Mouse (Mus musculus): Measurements from ENCODE around the gene Nyx. TPM values are rescaled to one million over a fixed set of nuclear protein-coding genes. Genes with fewer than 3 reads are reported as not detected.

Gene Nyx
- polyA plus RNA-seq, 1 experiment from 2014 or later, result 0.05 TPM

- H3K9me3 ChIP-seq (ENCODE audit: control insufficient read depth, low read length), result no peaks in the 10 kb centered on the region
- no peak overlapping the region for H3K4me3 ChIP-seq (ENCODE audit: control insufficient read depth in 1 of 2, insufficient read depth in 1 of 2, low read depth in 1 of 2, low read length in 2 of 2)
- no peak overlapping the region for H3K27ac ChIP-seq (replicated peaks in 1 of 2; ENCODE audit: control insufficient read depth in 1 of 2, insufficient read depth in 1 of 2, low read depth in 2 of 2, low read length in 2 of 2)
- no peaks in the 10 kb centered on the region for H3K36me3 ChIP-seq (ENCODE audit: control insufficient read depth, insufficient read depth, low read length)
- no peak overlapping the region for H3K9ac ChIP-seq (ENCODE audit: low read length)
- H3K4me1 ChIP-seq (ENCODE audit: control insufficient read depth in 2 of 2, insufficient read depth in 2 of 2, low read length in 2 of 2), result no peaks in the 10 kb centered on the region; a peak in 1 of 4 replicates
- ATAC-seq (ENCODE audit: insufficient number of reproducible peaks, insufficient read depth, low FRiP score, low read depth), result no peak
- WGBS, result 83% methylated on average over 5 of the region's 5 CpGs
- H3K27me3 ChIP-seq (ENCODE audit: control insufficient read depth, insufficient read depth, low read length), result no peaks in the 10 kb centered on the region
- H3K4me2 ChIP-seq (ENCODE audit: low read length), result no peak overlapping the region
Observed at GRCm38 (mm10) chrX:13513864-13514263, 48.0 kb downstream of the Nyx start.

GRCm38 (mm10) chrX:13516451-13516850 lies 50.5 kb downstream of the Nyx start:
- Histone ChIP-seq H3K9ac (ENCODE audit: low read length) (no peak overlapping the region), H3K27me3 (ENCODE audit: control insufficient read depth, insufficient read depth, low read length) (no peaks in the 10 kb centered on the region), H3K4me1 (ENCODE audit: control insufficient read depth in 2 of 2, insufficient read depth in 2 of 2, low read length in 2 of 2) (peaks cover 0 to 7% of the 10 kb centered on the region in 2 experiments; a peak in 1 of 4 replicates), H3K4me3 (ENCODE audit: control insufficient read depth in 1 of 2, insufficient read depth in 1 of 2, low read depth in 1 of 2, low read length in 2 of 2) (no peak overlapping the region), H3K4me2 (ENCODE audit: low read length) (no peak overlapping the region), H3K27ac (replicated peaks in 1 of 2; ENCODE audit: control insufficient read depth in 1 of 2, insufficient read depth in 1 of 2, low read depth in 2 of 2, low read length in 2 of 2) (no peak overlapping the region), H3K36me3 (ENCODE audit: control insufficient read depth, insufficient read depth, low read length) (no peaks in the 10 kb centered on the region), H3K9me3 (ENCODE audit: control insufficient read depth, low read length) (no peaks in the 10 kb centered on the region)
- ATAC-seq (ENCODE audit: insufficient number of reproducible peaks, insufficient read depth, low FRiP score, low read depth), result no peak
- 82% methylated on average over 6 of the region's 6 CpGs for WGBS

GRCm38 (mm10) chrX:13518019-13518418 lies 52.1 kb downstream of the Nyx start:
- no peaks in the 10 kb centered on the region for H3K36me3 ChIP-seq (ENCODE audit: control insufficient read depth, insufficient read depth, low read length)
- 0 out of 2 replicates have a peak, but pooled peaks cover 6% of the 10 kb centered on the region for H3K27me3 ChIP-seq (ENCODE audit: control insufficient read depth, insufficient read depth, low read length)
- H3K9me3 ChIP-seq (ENCODE audit: control insufficient read depth, low read length), result no peaks in the 10 kb centered on the region
- no peak overlapping the region for H3K9ac ChIP-seq (ENCODE audit: low read length)
- ATAC-seq (ENCODE audit: insufficient number of reproducible peaks, insufficient read depth, low FRiP score, low read depth), result no peak
- H3K4me2 ChIP-seq (ENCODE audit: low read length), result no peak overlapping the region
- no peak overlapping the region for H3K27ac ChIP-seq (replicated peaks in 1 of 2; ENCODE audit: control insufficient read depth in 1 of 2, insufficient read depth in 1 of 2, low read depth in 2 of 2, low read length in 2 of 2)
- WGBS, result 69% methylated on average over 10 of the region's 10 CpGs
- H3K4me3 ChIP-seq (ENCODE audit: control insufficient read depth in 1 of 2, insufficient read depth in 1 of 2, low read depth in 1 of 2, low read length in 2 of 2), result no peak overlapping the region
- H3K4me1 ChIP-seq (ENCODE audit: control insufficient read depth in 2 of 2, insufficient read depth in 2 of 2, low read length in 2 of 2), result peaks cover 0 to 7% of the 10 kb centered on the region in 2 experiments; a peak in 1 of 4 replicates

GRCm38 (mm10) chrX:13518781-13519407 lies 53.0 kb downstream of the Nyx start:
- Histone ChIP-seq H3K9ac (ENCODE audit: low read length) (no peak overlapping the region), H3K4me2 (ENCODE audit: low read length) (no peak overlapping the region), H3K27ac (replicated peaks in 1 of 2; ENCODE audit: control insufficient read depth in 1 of 2, insufficient read depth in 1 of 2, low read depth in 2 of 2, low read length in 2 of 2) (no peak overlapping the region), H3K9me3 (ENCODE audit: control insufficient read depth, low read length) (no peaks in the 10 kb centered on the region), H3K27me3 (ENCODE audit: control insufficient read depth, insufficient read depth, low read length) (0 out of 2 replicates have a peak, but pooled peaks cover 6% of the 10 kb centered on the region), H3K36me3 (ENCODE audit: control insufficient read depth, insufficient read depth, low read length) (no peaks in the 10 kb centered on the region), H3K4me3 (ENCODE audit: control insufficient read depth in 1 of 2, insufficient read depth in 1 of 2, low read depth in 1 of 2, low read length in 2 of 2) (no peak overlapping the region), H3K4me1 (ENCODE audit: control insufficient read depth in 2 of 2, insufficient read depth in 2 of 2, low read length in 2 of 2) (peaks cover 0 to 7% of the 10 kb centered on the region in 2 experiments; a peak in 1 of 4 replicates)
- 30% methylated on average over 4 of the region's 4 CpGs for WGBS
- ATAC-seq (ENCODE audit: insufficient number of reproducible peaks, insufficient read depth, low FRiP score, low read depth), result no peak

- H3K36me3 ChIP-seq (ENCODE audit: control insufficient read depth, insufficient read depth, low read length), result no peaks in the 10 kb centered on the region
- H3K9ac ChIP-seq (ENCODE audit: low read length), result no peak overlapping the region
- 36% methylated on average over 5 of the region's 5 CpGs for WGBS
- H3K4me3 ChIP-seq (ENCODE audit: control insufficient read depth in 1 of 2, insufficient read depth in 1 of 2, low read depth in 1 of 2, low read length in 2 of 2), result no peak overlapping the region
- no peak overlapping the region for H3K4me2 ChIP-seq (ENCODE audit: low read length)
- H3K27ac ChIP-seq (replicated peaks in 1 of 2; ENCODE audit: control insufficient read depth in 1 of 2, insufficient read depth in 1 of 2, low read depth in 2 of 2, low read length in 2 of 2), result no peak overlapping the region
- no peaks in the 10 kb centered on the region for H3K9me3 ChIP-seq (ENCODE audit: control insufficient read depth, low read length)
- H3K27me3 ChIP-seq (ENCODE audit: control insufficient read depth, insufficient read depth, low read length), result 0 out of 2 replicates have a peak, but pooled peaks cover 6% of the 10 kb centered on the region
- H3K4me1 ChIP-seq (ENCODE audit: control insufficient read depth in 2 of 2, insufficient read depth in 2 of 2, low read length in 2 of 2), result peaks cover 0 to 7% of the 10 kb centered on the region in 2 experiments; a peak in 1 of 4 replicates
- ATAC-seq (ENCODE audit: insufficient number of reproducible peaks, insufficient read depth, low FRiP score, low read depth), result no peak
Observed at GRCm38 (mm10) chrX:13519408-13519783, 53.5 kb downstream of the Nyx start.

- Histone ChIP-seq H3K9me3 (ENCODE audit: control insufficient read depth, low read length) (no peaks in the 10 kb centered on the region), H3K4me1 (ENCODE audit: control insufficient read depth in 2 of 2, insufficient read depth in 2 of 2, low read length in 2 of 2) (peaks cover 0 to 7% of the 10 kb centered on the region in 2 experiments; a peak in 1 of 4 replicates), H3K27me3 (ENCODE audit: control insufficient read depth, insufficient read depth, low read length) (0 out of 2 replicates have a peak, but pooled peaks cover 6% of the 10 kb centered on the region), H3K4me2 (ENCODE audit: low read length) (no peak overlapping the region), H3K9ac (ENCODE audit: low read length) (no peak overlapping the region), H3K4me3 (ENCODE audit: control insufficient read depth in 1 of 2, insufficient read depth in 1 of 2, low read depth in 1 of 2, low read length in 2 of 2) (no peak overlapping the region), H3K36me3 (ENCODE audit: control insufficient read depth, insufficient read depth, low read length) (0 out of 2 replicates have a peak, but pooled peaks cover 2% of the 10 kb centered on the region), H3K27ac (replicated peaks in 1 of 2; ENCODE audit: control insufficient read depth in 1 of 2, insufficient read depth in 1 of 2, low read depth in 2 of 2, low read length in 2 of 2) (no peak overlapping the region)
- WGBS, result 84% methylated on average over 4 of the region's 4 CpGs
- ATAC-seq (ENCODE audit: insufficient number of reproducible peaks, insufficient read depth, low FRiP score, low read depth), result no peak
Observed at GRCm38 (mm10) chrX:13520566-13520965, 54.7 kb downstream of the Nyx start.

GRCm38 (mm10) chrX:13521288-13521687 lies 55.4 kb downstream of the Nyx start:
- Histone ChIP-seq H3K4me1 (ENCODE audit: control insufficient read depth in 2 of 2, insufficient read depth in 2 of 2, low read length in 2 of 2) (peaks cover 0 to 7% of the 10 kb centered on the region in 2 experiments; a peak in 1 of 4 replicates), H3K36me3 (ENCODE audit: control insufficient read depth, insufficient read depth, low read length) (0 out of 2 replicates have a peak, but pooled peaks cover 5% of the 10 kb centered on the region), H3K27ac (replicated peaks in 1 of 2; ENCODE audit: control insufficient read depth in 1 of 2, insufficient read depth in 1 of 2, low read depth in 2 of 2, low read length in 2 of 2) (no peak overlapping the region), H3K9ac (ENCODE audit: low read length) (no peak overlapping the region), H3K27me3 (ENCODE audit: control insufficient read depth, insufficient read depth, low read length) (0 out of 2 replicates have a peak, but pooled peaks cover 6% of the 10 kb centered on the region), H3K9me3 (ENCODE audit: control insufficient read depth, low read length) (no peaks in the 10 kb centered on the region), H3K4me3 (ENCODE audit: control insufficient read depth in 1 of 2, insufficient read depth in 1 of 2, low read depth in 1 of 2, low read length in 2 of 2) (no peak overlapping the region), H3K4me2 (ENCODE audit: low read length) (no peak overlapping the region)
- ATAC-seq (ENCODE audit: insufficient number of reproducible peaks, insufficient read depth, low FRiP score, low read depth), result no peak
- WGBS, result 90% methylated on average over 8 of the region's 8 CpGs

Data from heart, embryonic 14.5 days (tissue).